Mouse (Mus musculus) MEL (cell line): ENCODE data around the gene Bicral. TPM values are rescaled to one million over a fixed set of nuclear protein-coding genes. Genes with fewer than 3 reads are reported as not detected.
A peak's percentile ranks its signal among the peaks of the same experiment; 100 is the strongest.

ENCODE experiments used
- DNase-seq: peaks from one replicate; pipeline ENCODE4 v3.0.0; 2011; ENCODE audit warnings: low read depth, low spot score
- H3K27ac ChIP-seq: 2 replicates; pipeline ENCODE4 v1.5.1; 2012; ENCODE audit warnings: low read depth, mild to moderate bottlenecking, control low read depth, low read length, moderate library complexity; ENCODE audit not compliant: control insufficient read depth
- H3K27me3 ChIP-seq, 2 experiments: fragments of 150-350 bp in 1 of 2; sonication (generic) in 1 of 2; 2 replicates each; pipeline ENCODE4 v1.6.1; 2012; ENCODE audit warnings: low read length in 2 of 2, mild to moderate bottlenecking in 2 of 2, improper control_type of control experiment in 1 of 2, moderate library complexity in 1 of 2; ENCODE audit not compliant: insufficient read depth in 2 of 2, control insufficient read depth in 1 of 2
- H3K36me3 ChIP-seq, 2 experiments: 2 replicates each; pipeline ENCODE4 v1.6.1; 2012 to 2014; ENCODE audit warnings: low read length in 2 of 2, improper control_type of control experiment in 1 of 2, inconsistent platforms in 1 of 2, mild to moderate bottlenecking in 1 of 2; ENCODE audit not compliant: insufficient read depth in 2 of 2, control insufficient read depth in 1 of 2
- H3K4me1 ChIP-seq, 2 experiments: fragments of 150-350 bp in 1 of 2; sonication (generic) in 1 of 2; 2 replicates each; pipeline ENCODE4 v1.6.1; 2012; ENCODE audit warnings: low read length in 2 of 2, improper control_type of control experiment in 1 of 2, mild to moderate bottlenecking in 1 of 2; ENCODE audit not compliant: insufficient read depth in 2 of 2, control insufficient read depth in 1 of 2
- H3K4me3 ChIP-seq, 2 experiments: fragments of 150-350 bp in 1 of 2; sonication (generic) in 1 of 2; 2 replicates each; pipeline ENCODE4 v1.5.1; 2012; ENCODE audit warnings: low read depth in 2 of 2, low read length in 2 of 2, mild to moderate bottlenecking in 2 of 2, moderate library complexity in 2 of 2, control low read depth in 1 of 2, improper control_type of control experiment in 1 of 2; ENCODE audit not compliant: control insufficient read depth in 1 of 2, insufficient read depth in 1 of 2
- H3K79me2 ChIP-seq: 2 replicates; pipeline ENCODE4 v1.6.1; 2012; ENCODE audit warnings: mild to moderate bottlenecking, low read length, moderate library complexity; ENCODE audit not compliant: control insufficient read depth, poor library complexity, insufficient read depth
- H3K9ac ChIP-seq: 2 replicates; pipeline ENCODE4 v1.6.1; 2012; ENCODE audit warnings: low read depth, mild to moderate bottlenecking, control low read depth, low read length, moderate library complexity; ENCODE audit not compliant: control insufficient read depth, poor library complexity, severe bottlenecking
- H3K9me3 ChIP-seq: fragments of 150-350 bp; sonication (generic); replicated peaks from 2 replicates; pipeline ENCODE4 v1.6.1; 2012; ENCODE audit warnings: mild to moderate bottlenecking, low read length, improper control_type of control experiment, moderate library complexity; ENCODE audit not compliant: insufficient read depth
- CTCF ChIP-seq, 3 experiments: IDR thresholded peaks in 2 of 3; conservative IDR thresholded peaks in 1 of 3; 2 replicates each; pipeline ENCODE4 v1.5.1; 2011 to 2012; ENCODE audit warnings: low read length in 3 of 3, low read depth in 2 of 3, mild to moderate bottlenecking in 2 of 3, improper control_type of control experiment in 1 of 3, inconsistent platforms in 1 of 3, mixed read lengths in 1 of 3, moderate library complexity in 1 of 3; ENCODE audit not compliant: control insufficient read depth in 1 of 3, insufficient read depth in 1 of 3, poor library complexity in 1 of 3, severe bottlenecking in 1 of 3
- E2F4 ChIP-seq: IDR thresholded peaks from 2 replicates; pipeline ENCODE4 v1.6.1; 2011; ENCODE audit warnings: low read depth, low read length, improper control_type of control experiment, borderline replicate concordance
- ELF1 ChIP-seq: IDR thresholded peaks from 2 replicates; pipeline ENCODE4 v1.6.1; 2014; ENCODE audit warnings: low read depth, mild to moderate bottlenecking, inconsistent platforms, low read length, improper control_type of control experiment, moderate library complexity
- GATA1 ChIP-seq: IDR thresholded peaks from 2 replicates; pipeline ENCODE4 v1.6.1; 2011; ENCODE audit warnings: low read depth, low read length, improper control_type of control experiment
- MAFK ChIP-seq: IDR thresholded peaks from 2 replicates; pipeline ENCODE4 v1.6.1; 2011; ENCODE audit warnings: low read depth, mild to moderate bottlenecking, low read length, improper control_type of control experiment, borderline replicate concordance
- MAZ ChIP-seq: IDR thresholded peaks from 2 replicates; pipeline ENCODE4 v1.6.1; 2012; ENCODE audit warnings: low read depth, mild to moderate bottlenecking, inconsistent platforms, low read length, improper control_type of control experiment
- MEF2A ChIP-seq: IDR thresholded peaks from 2 replicates; pipeline ENCODE4 v1.6.1; 2014; ENCODE audit warnings: low read depth, mild to moderate bottlenecking, inconsistent platforms, low read length, improper control_type of control experiment; ENCODE audit not compliant: poor library complexity, insufficient replicate concordance, severe bottlenecking; ENCODE audit errors: extremely low read depth
- MXI1 ChIP-seq: IDR thresholded peaks from 2 replicates; pipeline ENCODE4 v1.6.1; 2011; ENCODE audit warnings: mild to moderate bottlenecking, low read depth, low read length, improper control_type of control experiment
- MYB ChIP-seq: IDR thresholded peaks from 2 replicates; pipeline ENCODE4 v1.6.1; 2011; ENCODE audit warnings: mild to moderate bottlenecking, low read depth, low read length, improper control_type of control experiment
- MYC ChIP-seq: IDR thresholded peaks from 2 replicates; pipeline ENCODE4 v1.6.1; 2011; ENCODE audit warnings: low read depth, mild to moderate bottlenecking, low read length, improper control_type of control experiment, moderate library complexity
- POLR2AphosphoS5 ChIP-seq: IDR thresholded peaks from 2 replicates; pipeline ENCODE4 v1.6.1; 2012; ENCODE audit warnings: low read depth, borderline replicate concordance, mild to moderate bottlenecking, inconsistent platforms, low read length, moderate library complexity, mixed read lengths
- RAD21 ChIP-seq: IDR thresholded peaks from 2 replicates; pipeline ENCODE4 v1.6.1; 2011; ENCODE audit warnings: mild to moderate bottlenecking, low read depth, low read length, improper control_type of control experiment
- RCOR1 ChIP-seq: IDR thresholded peaks from 2 replicates; pipeline ENCODE4 v1.6.1; 2012; ENCODE audit warnings: low read depth, mild to moderate bottlenecking, inconsistent platforms, low read length, improper control_type of control experiment
- SMC3 ChIP-seq: IDR thresholded peaks from 2 replicates; pipeline ENCODE4 v1.6.1; 2011; ENCODE audit warnings: low read depth, low read length, improper control_type of control experiment
- TAL1 ChIP-seq: IDR thresholded peaks from 2 replicates; pipeline ENCODE4 v1.6.1; 2012; ENCODE audit warnings: mild to moderate bottlenecking, inconsistent platforms, low read length, moderate library complexity, mixed read lengths
- TBP ChIP-seq: IDR thresholded peaks from 2 replicates; pipeline ENCODE4 v1.8.0; 2011; ENCODE audit warnings: low read depth, low read length, improper control_type of control experiment
- TCF12 ChIP-seq: IDR thresholded peaks from 2 replicates; pipeline ENCODE4 v1.6.1; 2014; ENCODE audit warnings: low read depth, mild to moderate bottlenecking, inconsistent platforms, low read length, improper control_type of control experiment, moderate library complexity
- UBTF ChIP-seq: IDR thresholded peaks from 2 replicates; pipeline ENCODE4 v1.6.1; 2012; ENCODE audit warnings: low read depth, mild to moderate bottlenecking, inconsistent platforms, low read length, improper control_type of control experiment, moderate library complexity, borderline replicate concordance; ENCODE audit not compliant: insufficient read depth
- USF1 ChIP-seq: IDR thresholded peaks from 2 replicates; pipeline ENCODE4 v1.6.1; 2014; ENCODE audit warnings: low read depth, mild to moderate bottlenecking, inconsistent platforms, low read length, improper control_type of control experiment, moderate library complexity
- ZC3H11A ChIP-seq: IDR thresholded peaks from 2 replicates; pipeline ENCODE4 v1.6.1; 2012; ENCODE audit warnings: low read depth, mild to moderate bottlenecking, inconsistent platforms, low read length, improper control_type of control experiment
- ZMIZ1 ChIP-seq: IDR thresholded peaks from 2 replicates; pipeline ENCODE4 v1.6.1; 2012; ENCODE audit warnings: low read depth, mild to moderate bottlenecking, inconsistent platforms, low read length, improper control_type of control experiment, moderate library complexity
- ZNF384 ChIP-seq: IDR thresholded peaks from 2 replicates; pipeline ENCODE4 v1.6.1; 2012; ENCODE audit warnings: low read depth, mild to moderate bottlenecking, inconsistent platforms, low read length, improper control_type of control experiment
- polyA plus RNA-seq, 2 experiments: library from polyadenylated mRNA; stranded (reverse) in 1 of 2; unstranded in 1 of 2; fragments of >175 nt in 1 of 2; fragments of >200 nt in 1 of 2; gene quantifications; 2 replicates each; pipeline versions ENCODE4 v1.2.1 to v1.2.4; 2012; ENCODE audit warnings: low replicate concordance in 2 of 2, low read depth in 1 of 2; ENCODE audit not compliant: insufficient read length in 2 of 2, insufficient read depth in 1 of 2, missing spikeins in 1 of 2
- total RNA-seq: library from RNA; depleted of rRNA; stranded (reverse); fragments of 300-350 nt; gene quantifications from 2 replicates; pipeline ENCODE4 v1.2.3, GENCODE M21; 2012

The Bicral gene
- total and polyA plus RNA-seq, 3 experiments = 3.7 to 6.9 TPM; not detected in 1

GRCm38 (mm10) chr17:46864566-46865195 lies 6.4 kb upstream of the Bicral start (continued):
- TF ChIP-seq POLR2AphosphoS5 = no peak
- no peak for TF ChIP-seq SMC3
- TF ChIP-seq MAZ = no peak
- peak; percentile 39; the same call in 1 of the 2 replicates for TF ChIP-seq TCF12
- TF ChIP-seq UBTF = no peak
- TF ChIP-seq CTCF (IDR thresholded peaks at IDR 0.05 in 2 of 3, conservative IDR thresholded peaks at IDR 0.05 in 1 of 3; ENCODE audit: control insufficient read depth in 1 of 3, insufficient read depth in 1 of 3, low read depth in 2 of 3, low read length in 3 of 3, poor library complexity in 1 of 3, severe bottlenecking in 1 of 3) = no peak
- no peak for TF ChIP-seq MAFK
- TF ChIP-seq MYB = no peak
- no peak for TF ChIP-seq MYC

- DNase-seq = no peak
- peaks cover 0 to 14% of the 10 kb centered on the region in 2 experiments; a peak in 2 of 4 replicates for H3K36me3 ChIP-seq
- H3K79me2 ChIP-seq = peaks cover 26% of the 10 kb centered on the region
- H3K27me3 ChIP-seq = no peaks in the 10 kb centered on the region
- H3K27ac ChIP-seq = no peak overlapping the region
- no peak overlapping the region for H3K4me3 ChIP-seq
- H3K9me3 ChIP-seq = no peaks in the 10 kb centered on the region
- no peak for TF ChIP-seq TBP
- TF ChIP-seq TCF12 = no peak
- no peak for TF ChIP-seq TAL1
- no peak for TF ChIP-seq RAD21
- no peak for TF ChIP-seq ELF1
- no peak for TF ChIP-seq ZMIZ1
- TF ChIP-seq MYC = no peak
- TF ChIP-seq ZC3H11A = no peak
- no peak for TF ChIP-seq MEF2A
- peaks cover under 1 to 16% of the 10 kb centered on the region in 2 experiments for H3K4me1 ChIP-seq
- H3K9ac ChIP-seq = no peak overlapping the region
Measured at GRCm38 (mm10) chr17:46860120-46860519, 1.8 kb upstream of the Bicral start.

GRCm38 (mm10) chr17:46858749-46859444 lies 615 bp upstream of the Bicral start:
- peaks cover 32% of the 10 kb centered on the region for H3K79me2 ChIP-seq
- peaks cover 3 to 17% of the 10 kb centered on the region in 2 experiments for H3K4me1 ChIP-seq
- H3K27me3 ChIP-seq = no peaks in the 10 kb centered on the region
- H3K9me3 ChIP-seq = no peaks in the 10 kb centered on the region
- peak; percentile 75 for DNase-seq
- H3K9ac ChIP-seq = peak overlapping the region; percentile 100
- H3K4me3 ChIP-seq = peak overlapping the region; percentile 95 to 96
- H3K36me3 ChIP-seq = peaks cover 0 to 21% of the 10 kb centered on the region in 2 experiments; a peak in 2 of 4 replicates
- H3K27ac ChIP-seq = peak overlapping the region; percentile 99
- TF ChIP-seq RCOR1 (no peak), USF1 (no peak), E2F4 (0 out of 2 replicates have a peak, but pooled peaks have one; percentile 1), ELF1 (no peak), GATA1 (0 out of 2 replicates have a peak, but pooled peaks have one; percentile 38), MXI1 (0 out of 2 replicates have a peak, but pooled peaks have one; percentile 9), ZNF384 (peak; percentile 78)
- TF ChIP-seq, all 39 proteins: peak for 4
